Mouse (Mus musculus) forebrain, postnatal 0 days (tissue): ENCODE measurements around the gene Slamf6. TPM values are rescaled to one million over a fixed set of nuclear protein-coding genes. Genes with fewer than 3 reads are reported as not detected.
A peak's percentile ranks its signal among the peaks of the same experiment; 100 is the strongest.

Experiments
- ATAC-seq: fragments of 200-750 bp; cut with Nextera tagmentation; 2 replicates; pipeline ENCODE4 v1.8.0; 2017; ENCODE audit warnings: mild to moderate bottlenecking, moderate library complexity
- DNase-seq: peaks from one replicate; pipeline ENCODE4 v3.0.0-alpha.2; 2015
- H3K27ac ChIP-seq: fragments of 300-500 bp; sonication (generic); 2 replicates; pipeline ENCODE4 v1.5.1; 2014; ENCODE audit warnings: low read depth, mild to moderate bottlenecking, antibody characterized with exemption, low read length, moderate library complexity, mixed read lengths
- H3K27me3 ChIP-seq: fragments of 300-500 bp; sonication (generic); 2 replicates; pipeline ENCODE4 v1.6.1; 2014; ENCODE audit warnings: mild to moderate bottlenecking, low read length, mixed read lengths; ENCODE audit not compliant: insufficient read depth
- H3K36me3 ChIP-seq: fragments of 300-500 bp; sonication (generic); 2 replicates; pipeline ENCODE4 v1.6.1; 2014; ENCODE audit warnings: mild to moderate bottlenecking, moderate library complexity; ENCODE audit not compliant: insufficient read depth
- H3K4me1 ChIP-seq: fragments of 300-500 bp; sonication (generic); 2 replicates; pipeline ENCODE4 v1.6.1; 2014; ENCODE audit warnings: antibody characterized with exemption; ENCODE audit not compliant: insufficient read depth
- H3K4me2 ChIP-seq: fragments of 300-500 bp; sonication (generic); 2 replicates; pipeline ENCODE4 v1.6.1; 2014; ENCODE audit warnings: low read depth, mild to moderate bottlenecking, moderate library complexity
- H3K4me3 ChIP-seq: fragments of 300-500 bp; sonication (generic); 2 replicates; pipeline ENCODE4 v1.5.1; 2014; ENCODE audit warnings: low read depth, low read length, mixed read lengths
- H3K9ac ChIP-seq: fragments of 300-500 bp; sonication (generic); 2 replicates; pipeline ENCODE4 v1.6.1; 2014; ENCODE audit warnings: mild to moderate bottlenecking
- H3K9me3 ChIP-seq: fragments of 300-500 bp; sonication (generic); 2 replicates; pipeline ENCODE4 v1.6.1; 2016; ENCODE audit warnings: low read length
- CTCF ChIP-seq: sonication (generic); IDR thresholded peaks from 2 replicates; pipeline ENCODE4 v1.5.1; 2016; ENCODE audit warnings: antibody characterized with exemption, control low read depth, low read depth
- WGBS: fragments of 180-500 bp; shearing (Covaris S2); extraction: QIAGEN DNeasy Blood & Tissue Kit; methylation state at CpG from one replicate; pipeline ENCODE4 v1.1.7; 2014; 5-methylcytosine and 5-hydroxymethylcytosine counted together
- polyA plus RNA-seq: library from polyadenylated mRNA; unstranded; fragments of >200 nt; fragmentation: Nextera tagmentation; extraction: Ambion mirVana; gene quantifications from 2 replicates; pipeline ENCODE4 v1.2.1, GENCODE M21; 2015
- total RNA-seq: library from RNA; depleted of rRNA; stranded (reverse); fragments of >200 nt; gene quantifications from 2 replicates; pipeline ENCODE4 v1.2.3, GENCODE M21; 2014

Gene Slamf6
- total and polyA plus RNA-seq, 2 experiments from 2014 or later: 0.34 TPM; not detected in 1

GRCm38 (mm10) chr1:171938952-171939948 lies 21.9 kb downstream of the Slamf6 start:
- H3K9ac ChIP-seq: no peak overlapping the region

GRCm38 (mm10) chr1:171940626-171941025 lies 23.3 kb downstream of the Slamf6 start:
- no peak for ATAC-seq

More at GRCm38 (mm10) chr1:171938952-171939948, 21.9 kb downstream of the Slamf6 start:
- no peak overlapping the region for H3K4me2 ChIP-seq
- H3K4me3 ChIP-seq: no peak overlapping the region
- no peaks in the 10 kb centered on the region for H3K27me3 ChIP-seq
- no peak for DNase-seq
- 81% methylated on average over 14 of the region's 14 CpGs for WGBS
- TF ChIP-seq CTCF: no peak
- H3K9me3 ChIP-seq: no peaks in the 10 kb centered on the region
- no peaks in the 10 kb centered on the region for H3K36me3 ChIP-seq
- ATAC-seq: no peak
- no peaks in the 10 kb centered on the region for H3K4me1 ChIP-seq
- H3K27ac ChIP-seq: no peak overlapping the region

GRCm38 (mm10) chr1:171946447-171946995 lies 29.2 kb downstream of the Slamf6 start:
- ATAC-seq (peak; percentile 36; the same call in 1 of the 2 replicates), DNase-seq (peak; percentile 10)
- WGBS: 37% methylated on average over 6 of the region's 6 CpGs
- Histone ChIP-seq H3K4me2 (no peak overlapping the region), H3K27ac (no peak overlapping the region), H3K9ac (no peak overlapping the region), H3K4me3 (no peak overlapping the region), H3K36me3 (no peaks in the 10 kb centered on the region), H3K4me1 (no peaks in the 10 kb centered on the region), H3K9me3 (no peaks in the 10 kb centered on the region), H3K27me3 (no peaks in the 10 kb centered on the region)
- no peak for TF ChIP-seq CTCF

More at GRCm38 (mm10) chr1:171940626-171941025, 23.3 kb downstream of the Slamf6 start:
- DNase-seq: no peak
- WGBS: 79% methylated on average over 6 of the region's 6 CpGs
- H3K4me2 ChIP-seq: no peak overlapping the region
- no peak for TF ChIP-seq CTCF
- no peaks in the 10 kb centered on the region for H3K36me3 ChIP-seq
- H3K4me1 ChIP-seq: no peaks in the 10 kb centered on the region
- no peaks in the 10 kb centered on the region for H3K27me3 ChIP-seq
- H3K27ac ChIP-seq: no peak overlapping the region
- H3K9me3 ChIP-seq: no peaks in the 10 kb centered on the region
- no peak overlapping the region for H3K4me3 ChIP-seq
- no peak overlapping the region for H3K9ac ChIP-seq

GRCm38 (mm10) chr1:171948161-171948945 lies 31.0 kb downstream of the Slamf6 start:
- no peak for TF ChIP-seq CTCF
- H3K36me3 ChIP-seq: no peaks in the 10 kb centered on the region
- no peak overlapping the region for H3K27ac ChIP-seq
- no peaks in the 10 kb centered on the region for H3K4me1 ChIP-seq
- no peaks in the 10 kb centered on the region for H3K27me3 ChIP-seq
- WGBS: 54% methylated on average over 11 of the region's 11 CpGs
- no peaks in the 10 kb centered on the region for H3K9me3 ChIP-seq
- H3K4me2 ChIP-seq: no peak overlapping the region
- ATAC-seq (no peak), DNase-seq (no peak)
- H3K4me3 ChIP-seq: no peak overlapping the region
- no peak overlapping the region for H3K9ac ChIP-seq

- ATAC-seq (no peak), DNase-seq (no peak)
- Histone ChIP-seq H3K27ac (no peak overlapping the region), H3K27me3 (no peaks in the 10 kb centered on the region), H3K9ac (no peak overlapping the region), H3K4me1 (no peaks in the 10 kb centered on the region), H3K9me3 (no peaks in the 10 kb centered on the region), H3K4me3 (no peak overlapping the region), H3K4me2 (no peak overlapping the region), H3K36me3 (no peaks in the 10 kb centered on the region)
- no peak for TF ChIP-seq CTCF
- WGBS: 77% methylated on average over 6 of the region's 6 CpGs
Observed at GRCm38 (mm10) chr1:171948946-171949508, 31.7 kb downstream of the Slamf6 start.

GRCm38 (mm10) chr1:171955071-171955470 lies 37.8 kb downstream of the Slamf6 start:
- H3K9ac ChIP-seq: no peak overlapping the region
- no peak for TF ChIP-seq CTCF
- no peak for DNase-seq
- no peaks in the 10 kb centered on the region for H3K36me3 ChIP-seq
- no peak for ATAC-seq
- no peak overlapping the region for H3K4me3 ChIP-seq
- 75% methylated on average over 6 of the region's 6 CpGs for WGBS
- H3K27ac ChIP-seq: no peak overlapping the region
- no peak overlapping the region for H3K4me2 ChIP-seq
- H3K4me1 ChIP-seq: no peaks in the 10 kb centered on the region
- no peaks in the 10 kb centered on the region for H3K27me3 ChIP-seq
- no peaks in the 10 kb centered on the region for H3K9me3 ChIP-seq
